Mouse (Mus musculus): Measurements from ENCODE around the gene Abcg5.

DNA sequence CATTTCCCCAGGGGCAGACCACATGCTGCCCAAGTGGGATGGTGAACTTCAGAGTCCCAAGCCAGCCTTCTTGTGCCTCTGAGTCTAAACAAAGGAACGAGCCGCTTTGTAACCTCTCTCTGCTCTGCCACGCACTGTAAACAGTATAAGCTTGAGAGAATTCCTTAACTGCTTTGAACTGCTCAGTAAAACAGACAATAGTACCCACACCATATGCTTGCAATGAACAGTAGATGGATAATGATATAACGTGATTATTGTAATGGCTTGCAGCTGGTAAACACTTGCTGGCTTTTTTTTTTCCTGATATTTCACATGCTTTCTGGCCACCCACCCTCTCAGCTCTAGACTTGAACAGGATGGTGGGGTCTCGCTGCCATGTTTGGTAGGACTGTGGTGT, 5.2 kb upstream of the Abcg5 start:
- TF ChIP-seq USF1 (IDR thresholded peaks at IDR 0.05; ENCODE audit: low read depth): no peak
- TF ChIP-seq POLR2A (IDR thresholded peaks at IDR 0.05; ENCODE audit: insufficient read length, low read depth): no peak
- TF ChIP-seq MYOG (IDR thresholded peaks at IDR 0.05; ENCODE audit: control insufficient read depth in 1 of 3, insufficient read depth in 1 of 3, insufficient read length in 2 of 3, low read depth in 2 of 3): no peak
- no peak for TF ChIP-seq POLR2AphosphoS2 (IDR thresholded peaks at IDR 0.05; ENCODE audit: insufficient read length, low read depth)
- TF ChIP-seq MYOD1 (IDR thresholded peaks at IDR 0.05; ENCODE audit: control insufficient read depth in 1 of 3, insufficient read length in 2 of 3, low read depth in 2 of 3): no peak
- TF ChIP-seq SRF (IDR thresholded peaks at IDR 0.05; ENCODE audit: control insufficient read depth, insufficient read length, low read depth): no peak
- TF ChIP-seq CEBPB (IDR thresholded peaks at IDR 0.05; ENCODE audit: insufficient read depth, poor library complexity, severe bottlenecking): no peak
- no peak for TF ChIP-seq MAX (IDR thresholded peaks at IDR 0.05; ENCODE audit: low read depth)
- TF ChIP-seq TCF3 (IDR thresholded peaks at IDR 0.05; ENCODE audit: insufficient read length, low read depth): no peak
- TF ChIP-seq E2F4 (IDR thresholded peaks at IDR 0.05; ENCODE audit: insufficient read depth): no peak
- no peak for TF ChIP-seq TCF12 (IDR thresholded peaks at IDR 0.05; ENCODE audit: insufficient read depth, poor library complexity, severe bottlenecking)

Data from myocyte (in vitro differentiated cells).